Mouse (Mus musculus) macrophage (primary cell): ENCODE results near the gene Arpc4. TPM values are rescaled to one million over a fixed set of nuclear protein-coding genes. Genes with fewer than 3 reads are reported as not detected.

Experiments used
- H3K27ac ChIP-seq: fragments of 350-480 bp; formaldehyde crosslinking; 2 replicates; pipeline ENCODE4 v1.9.0; 2021
- H3K36me3 ChIP-seq: fragments of 350-480 bp; formaldehyde crosslinking; 2 replicates; pipeline ENCODE4 v1.9.0; 2021; ENCODE audit errors: inconsistent target
- H3K4me3 ChIP-seq: fragments of 350-480 bp; formaldehyde crosslinking; 2 replicates; pipeline ENCODE4 v1.9.0; 2021; ENCODE audit errors: inconsistent target
- H3K79me2 ChIP-seq: fragments of 350-480 bp; formaldehyde crosslinking; 2 replicates; pipeline ENCODE4 v1.9.0; 2021; ENCODE audit errors: inconsistent target
- WGBS: methylation state at CpG from one replicate; pipeline ENCODE4 v1.1.7; 2026; ENCODE audit warnings: inconsistent platforms; ENCODE audit not compliant: missing documents; 5-methylcytosine and 5-hydroxymethylcytosine counted together
- polyA plus RNA-seq: library from polyadenylated mRNA; stranded (reverse); fragments of 250-400 nt; gene quantifications from 3 replicates; pipeline ENCODE4 v1.2.4, GENCODE M21; 2018; ENCODE audit warnings: inconsistent platforms

Arpc4 gene
- polyA plus RNA-seq, 1 experiment from 2014 or later: 315 TPM

DNA sequence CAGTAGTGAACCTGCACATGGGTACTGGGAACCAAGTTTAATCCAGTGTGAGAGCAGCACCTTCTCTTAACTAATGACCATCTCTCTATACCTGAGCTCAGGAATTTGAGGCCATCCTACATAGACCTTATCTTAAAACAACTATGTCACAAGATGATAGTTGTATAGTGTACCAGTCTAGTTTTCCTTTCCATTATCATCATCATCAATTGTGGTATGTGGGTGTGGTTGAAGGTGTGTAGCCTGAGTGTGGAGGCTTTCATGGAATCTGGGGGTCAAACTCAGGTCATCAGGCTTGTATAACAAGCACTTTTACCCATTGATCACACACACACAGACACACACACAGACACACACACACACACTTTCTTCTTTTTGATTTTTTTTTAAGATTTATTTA, 27.4 kb upstream of the Arpc4 start:
- H3K36me3 ChIP-seq: no peaks in the 10 kb centered on the region
- no peaks in the 10 kb centered on the region for H3K79me2 ChIP-seq
- no peak overlapping the region for H3K4me3 ChIP-seq
- no peak overlapping the region for H3K27ac ChIP-seq

- 0 out of 2 replicates have a peak overlapping the region, but pooled peaks have one; percentile 2 for H3K27ac ChIP-seq
- H3K36me3 ChIP-seq: no peaks in the 10 kb centered on the region
- H3K4me3 ChIP-seq: no peak overlapping the region
- no peaks in the 10 kb centered on the region for H3K79me2 ChIP-seq
- WGBS: 88% methylated on average over 1 of the region's 1 CpGs
These were observed 26.8 kb upstream of the Arpc4 start for GRCm38 (mm10) chr6:113351161-113351560.

DNA sequence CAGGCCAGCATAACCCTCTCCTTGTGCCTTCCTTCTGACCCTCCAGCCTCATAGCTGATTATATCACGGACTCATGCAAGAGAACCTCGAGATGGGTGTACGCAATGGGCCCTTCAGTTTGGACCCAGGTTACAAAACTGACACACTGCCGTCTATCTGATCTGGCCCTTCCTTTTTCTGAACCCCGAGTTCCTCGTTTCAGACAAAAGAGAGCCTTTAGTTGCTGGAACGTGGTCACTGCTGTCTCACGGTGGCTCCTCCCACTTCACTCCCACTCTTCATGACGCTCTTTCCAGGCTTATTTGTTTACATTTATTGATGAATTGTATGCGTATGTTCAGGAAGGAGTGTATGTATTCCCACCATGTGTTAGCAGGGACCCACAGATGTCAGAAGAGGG, 26.3 kb upstream of the Arpc4 start:
- no peaks in the 10 kb centered on the region for H3K36me3 ChIP-seq
- H3K4me3 ChIP-seq: no peak overlapping the region
- H3K27ac ChIP-seq: 0 out of 2 replicates have a peak overlapping the region, but pooled peaks have one; percentile 2
- no peaks in the 10 kb centered on the region for H3K79me2 ChIP-seq
- 24% methylated on average over 10 of the region's 10 CpGs for WGBS

- 100% methylated on average over 3 of the region's 3 CpGs for WGBS
- H3K4me3 ChIP-seq: no peak overlapping the region
- H3K27ac ChIP-seq: no peak overlapping the region
- no peaks in the 10 kb centered on the region for H3K79me2 ChIP-seq
- no peaks in the 10 kb centered on the region for H3K36me3 ChIP-seq
These were observed 25.1 kb upstream of the Arpc4 start for GRCm38 (mm10) chr6:113352820-113353219.

DNA sequence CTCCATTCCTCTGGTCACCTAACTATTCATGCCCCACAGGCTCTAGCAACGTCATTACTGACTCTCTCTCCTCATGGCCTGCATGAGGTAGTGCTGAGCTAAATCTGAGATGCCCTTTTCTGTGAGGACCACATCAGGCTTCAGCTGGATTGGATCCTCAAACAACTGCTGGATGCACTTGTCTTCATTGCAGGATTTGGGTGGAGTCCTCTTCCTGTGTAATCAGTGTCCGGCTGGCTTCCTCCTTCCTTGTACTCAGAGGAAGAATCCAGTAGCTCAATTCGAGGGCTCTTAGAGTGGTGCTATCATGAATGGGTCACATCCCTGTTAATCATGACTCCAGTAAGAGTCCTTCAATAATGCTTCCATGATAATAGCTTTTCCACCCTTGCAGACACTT, 24.2 kb upstream of the Arpc4 start:
- H3K79me2 ChIP-seq: no peaks in the 10 kb centered on the region
- 76% methylated on average over 3 of the region's 3 CpGs for WGBS
- H3K36me3 ChIP-seq: no peaks in the 10 kb centered on the region
- no peak overlapping the region for H3K27ac ChIP-seq
- H3K4me3 ChIP-seq: no peak overlapping the region

GRCm38 (mm10) chr6:113361476-113361875, 16.4 kb upstream of the Arpc4 start:
- H3K36me3 ChIP-seq: 0 out of 2 replicates have a peak, but pooled peaks cover under 1% of the 10 kb centered on the region
- H3K4me3 ChIP-seq: no peak overlapping the region
- H3K27ac ChIP-seq: no peak overlapping the region
- H3K79me2 ChIP-seq: no peaks in the 10 kb centered on the region
- 96% methylated on average over 4 of the region's 4 CpGs for WGBS

DNA sequence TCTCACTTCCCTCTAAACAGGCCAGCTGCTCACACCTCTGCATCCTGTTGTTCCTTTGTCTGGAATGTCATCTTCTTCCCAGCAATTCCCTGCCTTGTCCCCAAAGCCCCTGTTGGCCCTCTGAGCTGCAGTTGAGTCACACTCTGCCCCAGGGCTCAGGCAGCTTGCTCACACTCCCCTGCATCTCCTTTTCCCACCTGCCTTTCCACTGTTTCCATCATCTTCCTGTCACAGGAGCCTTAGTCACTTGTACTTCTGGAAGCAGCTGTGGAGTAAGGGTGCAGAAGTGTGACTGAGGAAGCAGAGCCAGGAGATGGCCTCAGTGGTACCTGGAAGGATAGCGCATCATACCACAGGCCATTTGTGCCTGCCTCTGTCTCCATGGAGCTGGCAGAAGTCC, 15.7 kb upstream of the Arpc4 start:
- 100% methylated on average over 1 of the region's 1 CpGs for WGBS
- Histone ChIP-seq H3K79me2 (no peaks in the 10 kb centered on the region), H3K36me3 (0 out of 2 replicates have a peak, but pooled peaks cover 8% of the 10 kb centered on the region), H3K4me3 (no peak overlapping the region), H3K27ac (no peak overlapping the region)

GRCm38 (mm10) chr6:113364518-113365135, 13.3 kb upstream of the Arpc4 start:
- Histone ChIP-seq H3K79me2 (no peaks in the 10 kb centered on the region), H3K36me3 (peaks cover 28% of the 10 kb centered on the region), H3K27ac (no peak overlapping the region), H3K4me3 (no peak overlapping the region)
- 87% methylated on average over 8 of the region's 8 CpGs for WGBS

- H3K4me3 ChIP-seq: no peak overlapping the region
- H3K36me3 ChIP-seq: peaks cover 48% of the 10 kb centered on the region
- 91% methylated on average over 3 of the region's 6 CpGs for WGBS
- H3K79me2 ChIP-seq: no peaks in the 10 kb centered on the region
- no peak overlapping the region for H3K27ac ChIP-seq
These were observed 11.3 kb upstream of the Arpc4 start for GRCm38 (mm10) chr6:113366639-113367038.

- no peak overlapping the region for H3K27ac ChIP-seq
- no peak overlapping the region for H3K4me3 ChIP-seq
- peaks cover 55% of the 10 kb centered on the region for H3K36me3 ChIP-seq
- no peaks in the 10 kb centered on the region for H3K79me2 ChIP-seq
- 100% methylated on average over 1 of the region's 1 CpGs for WGBS
These were observed 10.3 kb upstream of the Arpc4 start for GRCm38 (mm10) chr6:113367574-113367973.

DNA sequence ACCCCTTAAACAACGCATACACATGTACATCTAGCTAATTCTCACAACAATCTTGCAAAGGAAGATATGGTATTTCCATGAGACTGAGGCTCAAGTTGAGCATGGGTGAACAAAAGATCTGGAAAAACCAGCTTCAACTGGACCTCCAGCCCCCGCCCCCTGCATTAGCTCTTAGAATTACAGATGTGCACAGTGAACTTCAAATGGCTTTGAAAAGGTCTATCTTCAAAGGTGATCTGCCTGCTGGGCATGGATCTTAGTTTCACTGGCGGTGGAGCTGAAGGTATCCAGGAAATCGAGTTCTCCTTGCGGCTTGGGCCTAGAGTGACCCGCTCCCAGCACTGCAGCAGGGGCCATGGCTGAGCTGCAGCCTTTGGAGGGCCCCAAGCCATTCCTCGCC, 9.8 kb upstream of the Arpc4 start:
- Histone ChIP-seq H3K27ac (no peak overlapping the region), H3K4me3 (no peak overlapping the region), H3K36me3 (peaks cover 61% of the 10 kb centered on the region), H3K79me2 (no peaks in the 10 kb centered on the region)
- 91% methylated on average over 7 of the region's 7 CpGs for WGBS

DNA sequence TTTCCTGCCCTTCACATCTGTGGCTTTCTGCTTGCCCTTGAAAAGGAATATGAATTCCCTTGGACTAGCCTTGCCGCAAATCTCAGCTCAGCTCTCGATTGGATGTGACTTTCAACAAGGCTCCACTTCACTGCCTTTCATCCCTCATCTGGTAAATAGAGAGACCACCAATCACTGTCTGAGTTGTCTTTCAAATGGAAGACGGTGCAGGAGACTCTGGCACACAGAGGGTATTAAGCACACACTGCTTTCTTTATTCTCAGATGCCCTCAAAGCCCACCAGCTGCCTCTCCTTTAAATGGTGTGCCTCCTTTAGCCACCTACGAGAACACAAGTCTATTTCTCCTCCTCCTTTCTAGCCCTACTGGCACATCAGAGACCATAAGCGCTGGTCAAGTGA, 9.3 kb upstream of the Arpc4 start:
- Histone ChIP-seq H3K27ac (no peak overlapping the region), H3K79me2 (no peaks in the 10 kb centered on the region), H3K4me3 (no peak overlapping the region), H3K36me3 (peaks cover 65% of the 10 kb centered on the region)
- 98% methylated on average over 4 of the region's 5 CpGs for WGBS

DNA sequence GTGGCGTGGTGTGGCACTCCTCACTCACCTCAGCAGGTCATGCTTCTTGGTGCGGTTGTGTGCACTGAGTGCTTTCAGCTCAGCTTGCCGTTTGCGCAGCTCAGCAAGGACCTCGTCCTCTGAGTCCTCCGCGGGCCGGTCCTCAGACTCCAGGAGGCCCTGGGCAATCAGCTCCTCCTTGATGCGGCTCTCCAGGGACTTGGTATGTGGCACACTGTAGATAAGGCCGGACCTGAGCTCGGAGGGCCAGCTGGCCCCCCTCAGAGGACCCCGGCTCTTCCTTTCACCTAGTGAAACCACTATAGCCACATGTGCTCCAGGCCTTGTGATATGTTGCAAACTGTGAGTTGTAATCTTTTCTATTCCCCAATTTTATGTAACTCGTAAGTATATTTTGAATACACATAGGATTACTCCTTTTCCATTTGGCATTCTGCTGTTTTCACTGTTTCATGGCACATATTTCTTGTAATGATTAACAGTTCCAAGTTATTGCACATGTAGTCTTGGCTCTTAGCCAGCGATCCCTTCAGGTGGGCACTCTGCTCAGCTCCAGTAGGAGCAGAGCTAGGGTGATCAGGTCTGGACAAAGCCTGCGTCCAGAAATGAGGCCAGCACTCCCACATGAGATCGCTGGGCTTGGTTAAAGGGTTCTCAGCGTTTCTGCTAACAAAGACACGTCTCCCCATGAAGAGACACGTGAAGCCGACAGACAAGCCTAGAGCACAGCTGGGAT, 7.6 kb upstream of the Arpc4 start:
- WGBS: 96% methylated on average over 20 of the region's 20 CpGs
- Histone ChIP-seq H3K36me3 (peaks cover 83% of the 10 kb centered on the region), H3K27ac (no peak overlapping the region), H3K4me3 (no peak overlapping the region), H3K79me2 (no peaks in the 10 kb centered on the region)

DNA sequence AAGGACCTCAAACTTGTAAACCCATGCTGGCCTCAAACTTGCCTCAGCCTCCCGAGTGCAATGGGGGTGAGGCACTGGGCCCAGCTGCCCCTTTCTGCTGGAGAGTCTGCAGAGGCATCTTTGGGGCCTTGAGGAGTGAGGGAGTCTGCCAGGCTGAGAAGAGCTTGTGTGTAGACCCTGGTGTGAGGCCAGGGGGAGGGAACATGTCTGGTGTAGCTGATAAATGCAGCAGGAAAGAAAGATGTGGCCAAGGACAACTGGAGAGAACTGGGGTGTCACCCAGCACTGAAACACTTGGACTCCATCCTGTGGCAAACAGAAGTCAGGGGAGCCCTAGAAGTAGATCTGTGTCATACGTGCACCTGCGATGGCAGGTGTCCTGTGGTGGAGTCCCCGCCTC, 4.4 kb upstream of the Arpc4 start:
- H3K36me3 ChIP-seq: peaks cover 72% of the 10 kb centered on the region
- H3K79me2 ChIP-seq: peaks cover 6% of the 10 kb centered on the region
- no peak overlapping the region for H3K27ac ChIP-seq
- 94% methylated on average over 4 of the region's 4 CpGs for WGBS
- no peak overlapping the region for H3K4me3 ChIP-seq

DNA sequence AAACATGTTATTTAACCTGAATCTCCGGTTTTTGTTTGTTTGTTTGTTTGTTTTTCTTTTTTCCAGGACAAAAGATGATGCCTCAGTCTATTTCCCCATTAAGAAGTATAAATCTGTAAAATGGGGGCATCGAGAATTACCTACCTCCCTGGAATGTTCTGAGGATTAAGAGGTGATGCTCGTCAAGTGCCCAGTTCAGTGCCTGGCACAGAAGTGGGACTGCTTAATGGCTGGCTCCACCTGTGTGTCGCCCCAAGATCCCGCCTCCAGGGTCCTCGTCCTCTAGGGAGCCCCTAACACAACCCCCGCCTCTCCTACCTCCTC, 781 bp upstream of the Arpc4 start:
- Histone ChIP-seq H3K79me2 (peaks cover 42% of the 10 kb centered on the region), H3K36me3 (peaks cover 58% of the 10 kb centered on the region), H3K4me3 (peak overlapping the region; percentile 98), H3K27ac (peak overlapping the region; percentile 100)
- WGBS: 5% methylated on average over 7 of the region's 7 CpGs
